Mouse (Mus musculus) intestine, embryonic 15.5 days (tissue): ENCODE results near the gene Rin3. TPM values are rescaled to one million over a fixed set of nuclear protein-coding genes. Genes with fewer than 3 reads are reported as not detected.
A peak's percentile ranks its signal among the peaks of the same experiment; 100 is the strongest.

Source experiments
- ATAC-seq: fragments of 200-750 bp; cut with Nextera tagmentation; 2 replicates; pipeline ENCODE4 v1.8.0; 2017; ENCODE audit warnings: moderate TSS enrichment, moderate library complexity
- H3K27ac ChIP-seq: fragments of 300-500 bp; sonication (generic); 2 replicates; pipeline ENCODE4 v1.5.1; 2015; ENCODE audit warnings: mild to moderate bottlenecking, inconsistent platforms
- H3K27me3 ChIP-seq: fragments of 300-500 bp; sonication (generic); replicated peaks from 2 replicates; pipeline ENCODE4 v1.6.1; 2015; ENCODE audit warnings: inconsistent platforms
- H3K36me3 ChIP-seq: fragments of 300-500 bp; sonication (generic); 2 replicates; pipeline ENCODE4 v1.6.1; 2015; ENCODE audit warnings: inconsistent platforms
- H3K4me1 ChIP-seq: fragments of 300-500 bp; sonication (generic); replicated peaks from 2 replicates; pipeline ENCODE4 v1.6.1; 2015; ENCODE audit warnings: inconsistent platforms
- H3K4me2 ChIP-seq: fragments of 300-500 bp; sonication (generic); replicated peaks from 2 replicates; pipeline ENCODE4 v1.6.1; 2015; ENCODE audit warnings: mild to moderate bottlenecking, inconsistent platforms
- H3K4me3 ChIP-seq: fragments of 300-500 bp; sonication (generic); replicated peaks from 2 replicates; pipeline ENCODE4 v1.5.1; 2015; ENCODE audit warnings: inconsistent platforms
- H3K9ac ChIP-seq: fragments of 300-500 bp; sonication (generic); 2 replicates; pipeline ENCODE4 v1.6.1; 2015; ENCODE audit warnings: inconsistent platforms
- H3K9me3 ChIP-seq: fragments of 300-500 bp; sonication (generic); 2 replicates; pipeline ENCODE4 v1.6.1; 2016; ENCODE audit warnings: inconsistent platforms
- WGBS: fragments of 180-500 bp; shearing (Covaris S2); methylation state at CpG from one replicate; pipeline ENCODE4 v1.1.7; 2015; 5-methylcytosine and 5-hydroxymethylcytosine counted together
- polyA plus RNA-seq: library from polyadenylated mRNA; unstranded; fragments of >200 nt; fragmentation: Nextera tagmentation; extraction: Ambion mirVana; gene quantifications from 2 replicates; pipeline ENCODE4 v1.2.1, GENCODE M21; 2015

The Rin3 gene
- polyA plus RNA-seq, 1 experiment from 2014 or later, result 9.4 TPM

DNA sequence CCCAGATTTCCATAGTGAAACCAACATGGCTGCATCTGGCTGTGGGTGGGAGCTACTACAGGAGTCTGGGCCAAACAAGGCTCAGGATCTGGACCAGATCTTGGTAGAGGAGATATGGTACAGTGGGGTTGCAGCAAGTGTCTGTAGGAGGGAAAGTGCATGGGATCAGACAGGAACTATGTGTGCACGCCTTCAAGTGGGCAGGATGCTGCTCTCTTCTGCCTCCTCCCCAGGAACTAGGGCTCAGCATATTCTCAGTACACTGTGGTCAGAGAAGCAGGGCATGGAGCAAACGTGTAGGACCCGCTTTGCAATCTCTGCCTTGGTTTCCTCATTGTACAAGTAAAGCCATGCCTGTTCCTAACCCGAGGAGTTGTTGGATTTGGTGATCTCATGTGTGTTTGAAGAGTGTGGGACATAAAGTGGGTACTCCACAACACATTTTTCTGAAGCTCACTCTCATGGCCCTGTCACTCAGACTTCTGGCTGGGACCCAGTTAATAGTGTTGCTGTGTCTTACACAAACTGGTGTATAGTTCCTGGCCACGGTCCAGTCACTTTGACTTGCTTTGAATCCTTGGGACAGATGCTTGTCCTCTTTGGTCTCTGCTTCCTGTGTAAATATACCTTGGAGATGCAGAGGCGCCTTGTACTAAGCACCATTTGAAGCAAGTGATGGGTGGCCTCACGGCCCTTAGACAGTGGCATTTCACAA is 9.8 kb downstream of the Rin3 start:
- no peak for ATAC-seq
- H3K4me1 ChIP-seq, result peaks cover 35% of the 10 kb centered on the region
- WGBS, result 75% methylated on average over 7 of the region's 7 CpGs

DNA sequence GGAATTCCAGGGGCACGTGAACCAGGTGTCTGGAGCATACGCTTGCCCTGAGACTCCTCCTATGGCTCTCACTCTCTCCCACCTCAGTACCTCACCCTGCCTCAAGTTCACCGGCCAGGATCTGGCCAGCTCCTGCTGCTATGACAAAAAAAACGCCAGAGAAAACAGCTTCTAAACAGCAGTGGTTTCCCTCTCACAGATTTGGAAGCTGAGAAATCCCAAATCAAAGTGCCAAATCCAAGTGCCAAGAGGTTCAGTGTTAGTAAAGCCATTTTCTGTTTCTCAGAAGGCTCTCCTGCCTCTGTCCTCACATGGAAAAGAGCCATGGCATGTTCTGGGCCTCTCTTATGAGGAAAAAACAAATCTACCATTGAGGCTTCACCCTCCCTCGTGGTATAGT is 11.8 kb downstream of the Rin3 start:
- Histone ChIP-seq H3K9me3 (no peaks in the 10 kb centered on the region), H3K36me3 (no peaks in the 10 kb centered on the region), H3K9ac (no peak overlapping the region), H3K27me3 (no peaks in the 10 kb centered on the region), H3K4me2 (no peak overlapping the region), H3K4me1 (peaks cover 23% of the 10 kb centered on the region), H3K4me3 (no peak overlapping the region), H3K27ac (no peak overlapping the region)
- no peak for ATAC-seq
- 73% methylated on average over 5 of the region's 5 CpGs for WGBS

More for the DNA sequence above, 9.8 kb downstream of the Rin3 start:
- no peak overlapping the region for H3K27ac ChIP-seq
- no peaks in the 10 kb centered on the region for H3K9me3 ChIP-seq
- no peak overlapping the region for H3K9ac ChIP-seq
- H3K4me3 ChIP-seq, result no peak overlapping the region
- no peak overlapping the region for H3K4me2 ChIP-seq
- H3K36me3 ChIP-seq, result no peaks in the 10 kb centered on the region
- H3K27me3 ChIP-seq, result no peaks in the 10 kb centered on the region

DNA sequence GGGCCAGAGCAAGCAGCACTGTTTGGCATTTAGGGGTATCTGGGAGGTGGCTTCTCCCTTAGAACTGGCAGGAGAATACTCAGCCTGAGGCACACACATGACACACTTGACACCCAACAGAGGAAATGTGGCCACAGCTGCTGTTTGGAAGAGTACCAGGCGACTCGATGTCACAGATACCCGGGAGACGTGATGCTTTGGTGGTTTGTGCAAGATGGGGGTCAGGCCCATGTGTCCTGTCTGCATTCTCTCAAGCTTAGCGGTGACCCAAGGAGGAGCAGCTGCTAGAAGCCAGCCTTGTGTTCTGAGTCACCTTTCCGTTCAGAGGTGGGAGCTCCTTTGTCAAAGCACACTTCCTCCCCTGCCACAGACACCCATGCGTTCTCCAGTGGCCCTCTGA is 12.4 kb downstream of the Rin3 start:
- ATAC-seq, result no peak
- no peak overlapping the region for H3K4me2 ChIP-seq
- WGBS, result 60% methylated on average over 7 of the region's 7 CpGs
- H3K27me3 ChIP-seq, result no peaks in the 10 kb centered on the region
- no peaks in the 10 kb centered on the region for H3K36me3 ChIP-seq
- H3K4me3 ChIP-seq, result no peak overlapping the region
- no peak overlapping the region for H3K27ac ChIP-seq
- H3K4me1 ChIP-seq, result peaks cover 23% of the 10 kb centered on the region
- H3K9me3 ChIP-seq, result no peaks in the 10 kb centered on the region
- no peak overlapping the region for H3K9ac ChIP-seq

DNA sequence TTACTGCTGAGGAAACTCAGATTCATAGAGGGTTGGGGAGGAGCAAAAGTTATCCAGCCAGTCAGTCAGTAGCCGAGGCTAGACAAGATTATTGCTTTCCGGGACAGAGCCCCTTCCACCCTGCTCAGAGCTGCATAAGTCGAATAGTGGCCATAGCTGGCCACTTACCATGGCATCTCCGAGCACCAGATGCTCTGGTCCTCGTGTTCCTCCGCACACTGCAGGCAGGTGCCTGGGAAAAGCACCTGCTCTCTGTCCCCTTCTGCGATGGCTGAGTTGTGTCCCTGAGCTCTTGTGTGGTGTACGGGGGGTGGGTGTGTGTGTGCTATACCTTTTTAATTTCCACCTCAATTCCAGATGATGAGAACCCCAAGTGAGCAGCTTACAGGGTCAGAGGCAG is 12.8 kb downstream of the Rin3 start:
- ATAC-seq, result no peak
- H3K4me2 ChIP-seq, result no peak overlapping the region
- no peaks in the 10 kb centered on the region for H3K9me3 ChIP-seq
- no peaks in the 10 kb centered on the region for H3K27me3 ChIP-seq
- H3K9ac ChIP-seq, result no peak overlapping the region
- 81% methylated on average over 8 of the region's 8 CpGs for WGBS
- H3K4me3 ChIP-seq, result no peak overlapping the region
- H3K36me3 ChIP-seq, result no peaks in the 10 kb centered on the region
- H3K4me1 ChIP-seq, result peaks cover 23% of the 10 kb centered on the region
- H3K27ac ChIP-seq, result no peak overlapping the region

DNA sequence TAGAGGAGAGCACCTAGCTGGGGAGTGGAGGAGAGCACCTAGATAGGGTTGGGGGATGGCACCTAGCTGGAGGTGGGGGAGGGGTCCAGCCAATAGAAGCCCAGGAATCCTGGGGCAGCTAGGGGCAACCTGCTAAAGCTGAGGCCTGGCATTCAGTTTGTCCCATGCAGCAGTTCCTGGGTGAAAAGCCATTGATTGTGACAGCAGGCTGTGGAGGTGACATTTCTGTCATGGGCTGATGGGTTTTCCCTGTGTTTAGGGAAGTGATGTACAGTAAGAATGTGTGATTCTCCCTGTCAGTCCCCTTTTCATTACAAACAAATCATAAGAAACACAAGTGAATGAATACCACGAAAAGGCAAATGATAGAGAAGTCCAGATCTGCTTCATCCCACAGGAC is 13.5 kb downstream of the Rin3 start:
- 86% methylated on average over 1 of the region's 1 CpGs for WGBS
- no peak overlapping the region for H3K27ac ChIP-seq
- H3K9ac ChIP-seq, result no peak overlapping the region
- no peaks in the 10 kb centered on the region for H3K36me3 ChIP-seq
- no peak overlapping the region for H3K4me2 ChIP-seq
- no peak overlapping the region for H3K4me3 ChIP-seq
- H3K9me3 ChIP-seq, result no peaks in the 10 kb centered on the region
- no peaks in the 10 kb centered on the region for H3K27me3 ChIP-seq
- H3K4me1 ChIP-seq, result peaks cover 24% of the 10 kb centered on the region
- ATAC-seq, result no peak

DNA sequence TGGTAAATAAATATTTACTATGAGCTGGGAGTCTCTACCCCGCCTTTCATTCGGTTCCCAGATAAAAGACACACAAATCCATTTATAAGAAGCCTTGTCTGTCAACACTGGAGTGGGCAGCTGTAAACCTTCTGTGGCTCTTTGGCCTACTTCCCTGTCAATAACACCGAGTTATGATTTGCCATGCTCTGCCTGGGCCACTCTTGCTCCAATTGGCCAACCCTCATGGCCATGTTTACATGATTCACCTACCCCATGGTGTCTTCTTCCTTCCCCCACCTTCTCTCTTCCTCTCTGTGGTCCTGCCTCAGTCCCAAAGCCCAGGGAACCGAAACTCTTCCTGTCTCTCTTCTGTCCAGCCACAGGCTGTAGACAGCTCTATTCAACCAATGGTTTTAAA is 14.1 kb downstream of the Rin3 start:
- peaks cover 24% of the 10 kb centered on the region for H3K4me1 ChIP-seq
- no peaks in the 10 kb centered on the region for H3K27me3 ChIP-seq
- no peak overlapping the region for H3K9ac ChIP-seq
- no peak for ATAC-seq
- no peaks in the 10 kb centered on the region for H3K36me3 ChIP-seq
- no peak overlapping the region for H3K4me3 ChIP-seq
- no peaks in the 10 kb centered on the region for H3K9me3 ChIP-seq
- 69% methylated on average over 4 of the region's 4 CpGs for WGBS
- no peak overlapping the region for H3K27ac ChIP-seq
- H3K4me2 ChIP-seq, result no peak overlapping the region

DNA sequence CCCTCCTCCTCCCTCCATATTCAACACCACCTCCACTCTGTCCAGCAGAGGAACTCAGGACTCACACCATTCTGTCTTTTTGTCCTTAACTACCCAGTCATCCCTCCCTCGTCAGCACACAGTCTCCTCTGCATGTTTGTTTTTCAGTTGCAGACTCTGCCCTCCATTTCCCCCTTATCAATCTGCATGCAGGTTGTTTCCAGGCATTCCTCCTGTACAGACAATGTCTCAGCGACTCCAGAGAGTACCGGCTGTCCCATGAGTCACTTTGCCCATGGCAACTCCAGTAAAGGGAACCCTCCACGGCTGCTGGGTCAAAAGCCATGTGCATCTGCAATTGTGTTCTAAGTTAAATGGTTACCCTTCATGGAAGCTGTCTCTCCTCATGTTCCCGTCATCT is 16.4 kb downstream of the Rin3 start:
- Histone ChIP-seq H3K4me3 (no peak overlapping the region), H3K9me3 (no peaks in the 10 kb centered on the region), H3K36me3 (no peaks in the 10 kb centered on the region), H3K27me3 (no peaks in the 10 kb centered on the region), H3K4me1 (peaks cover 32% of the 10 kb centered on the region), H3K27ac (no peak overlapping the region), H3K9ac (no peak overlapping the region), H3K4me2 (no peak overlapping the region)
- ATAC-seq, result peak; percentile 31; the same call in 1 of the 2 replicates
- 48% methylated on average over 5 of the region's 5 CpGs for WGBS

DNA sequence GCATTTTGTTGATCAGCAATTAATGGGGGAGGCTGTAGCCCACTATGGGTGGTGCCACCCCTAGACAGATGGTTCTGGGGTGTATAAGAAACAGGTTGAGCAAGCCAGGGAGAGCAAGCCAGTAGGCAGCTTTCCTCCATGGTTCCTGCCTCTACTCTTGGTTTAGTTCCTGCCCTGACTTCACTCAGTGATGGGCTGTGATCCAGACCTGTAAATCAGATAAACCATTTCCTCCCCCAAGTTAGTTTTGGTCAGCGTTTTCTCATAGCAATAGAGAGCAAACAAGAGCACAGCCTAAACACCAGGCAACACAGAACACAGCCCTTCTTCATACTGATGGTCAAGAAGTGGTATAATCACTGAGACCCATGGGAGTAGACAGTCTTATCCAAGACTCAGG is 18.7 kb downstream of the Rin3 start:
- H3K36me3 ChIP-seq, result no peaks in the 10 kb centered on the region
- H3K4me3 ChIP-seq, result no peak overlapping the region
- peaks cover 47% of the 10 kb centered on the region for H3K4me1 ChIP-seq
- no peak overlapping the region for H3K9ac ChIP-seq
- no peak overlapping the region for H3K27ac ChIP-seq
- no peaks in the 10 kb centered on the region for H3K27me3 ChIP-seq
- no peaks in the 10 kb centered on the region for H3K9me3 ChIP-seq
- 68% methylated on average over 1 of the region's 1 CpGs for WGBS
- ATAC-seq, result no peak
- H3K4me2 ChIP-seq, result no peak overlapping the region

DNA sequence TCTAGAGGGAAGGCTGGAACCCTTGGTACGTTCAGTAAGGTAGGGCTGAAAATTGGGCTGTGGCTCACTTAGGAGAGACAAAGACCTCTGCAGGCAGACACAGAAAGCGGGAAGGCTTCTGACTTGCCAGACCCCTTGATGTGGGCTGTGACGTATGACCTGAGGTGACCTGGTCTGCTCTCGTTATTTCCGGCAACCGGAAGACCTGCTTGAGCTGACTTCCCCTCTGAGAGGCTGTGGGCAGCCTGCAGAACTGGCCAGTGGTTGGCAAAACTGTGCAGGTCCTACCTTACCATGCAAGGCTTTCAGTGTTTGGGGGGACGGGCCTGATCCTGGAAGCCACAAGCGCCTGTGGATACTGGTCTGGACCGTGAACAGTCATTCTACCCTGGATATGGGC is 19.5 kb downstream of the Rin3 start:
- Histone ChIP-seq H3K9ac (no peak overlapping the region), H3K27me3 (no peaks in the 10 kb centered on the region), H3K27ac (peak overlapping the region; percentile 42), H3K4me2 (no peak overlapping the region), H3K4me3 (no peak overlapping the region), H3K9me3 (no peaks in the 10 kb centered on the region), H3K4me1 (peaks cover 51% of the 10 kb centered on the region), H3K36me3 (no peaks in the 10 kb centered on the region)
- WGBS, result 80% methylated on average over 9 of the region's 9 CpGs
- no peak for ATAC-seq

DNA sequence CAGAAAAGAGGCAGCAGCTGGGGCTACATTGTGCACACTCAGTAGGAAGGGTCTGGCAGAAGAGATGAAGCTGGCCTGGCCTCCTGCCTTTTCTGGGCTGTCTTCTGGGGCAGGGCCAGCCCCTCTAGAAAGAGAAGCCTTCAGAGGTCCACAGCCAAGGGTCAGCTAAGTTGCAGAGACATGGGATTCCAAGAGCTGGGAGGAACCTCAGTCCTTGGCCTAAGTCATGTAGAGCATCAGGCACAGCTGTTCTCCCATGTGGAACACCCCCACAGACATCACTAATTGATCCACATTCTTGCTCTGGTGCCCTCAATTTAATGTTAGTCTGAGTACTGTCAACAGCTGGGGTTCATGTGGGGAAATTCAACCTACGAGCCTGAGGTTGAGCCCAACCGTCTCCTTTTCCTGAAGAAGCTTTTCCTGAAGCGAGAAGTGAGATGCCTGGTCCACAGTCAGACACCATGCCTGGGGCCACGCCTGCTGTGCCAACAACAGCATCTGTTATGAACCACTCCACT is 20.0 kb downstream of the Rin3 start:
- peak; percentile 22; the same call in 1 of the 2 replicates for ATAC-seq
- peak overlapping the region; percentile 42 for H3K27ac ChIP-seq

DNA sequence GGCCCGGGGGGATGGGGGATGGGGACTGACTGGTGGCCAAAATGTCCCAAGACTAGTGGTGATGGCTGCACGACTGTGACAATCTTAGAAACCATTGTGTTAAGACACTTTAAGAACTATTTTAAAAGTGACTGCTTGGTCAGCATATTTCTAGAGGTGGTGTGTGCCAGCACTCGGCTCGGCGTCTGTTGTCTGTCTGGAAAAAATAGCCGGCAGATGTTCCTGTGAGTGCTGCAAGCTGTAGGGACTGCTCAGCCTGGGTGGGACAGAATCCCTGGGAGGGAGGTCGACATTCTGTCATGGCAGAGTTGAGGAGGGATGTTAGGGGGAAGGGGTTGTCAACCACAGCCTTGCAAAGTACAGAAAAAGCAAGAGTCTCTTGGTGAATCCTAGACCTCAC is 21.0 kb downstream of the Rin3 start:
- Histone ChIP-seq H3K4me3 (no peak overlapping the region), H3K36me3 (no peaks in the 10 kb centered on the region), H3K4me1 (peaks cover 63% of the 10 kb centered on the region), H3K9me3 (no peaks in the 10 kb centered on the region), H3K27ac (peak overlapping the region; percentile 42; the same call in 1 of the 2 replicates), H3K4me2 (no peak overlapping the region), H3K27me3 (no peaks in the 10 kb centered on the region), H3K9ac (no peak overlapping the region)
- no peak for ATAC-seq
- WGBS, result 32% methylated on average over 7 of the region's 7 CpGs

More for the DNA sequence above, 20.0 kb downstream of the Rin3 start:
- H3K4me3 ChIP-seq, result no peak overlapping the region
- no peak overlapping the region for H3K4me2 ChIP-seq
- H3K27me3 ChIP-seq, result no peaks in the 10 kb centered on the region
- WGBS, result 60% methylated on average over 4 of the region's 4 CpGs
- H3K36me3 ChIP-seq, result no peaks in the 10 kb centered on the region
- H3K9me3 ChIP-seq, result no peaks in the 10 kb centered on the region
- H3K9ac ChIP-seq, result no peak overlapping the region
- H3K4me1 ChIP-seq, result peaks cover 54% of the 10 kb centered on the region

DNA sequence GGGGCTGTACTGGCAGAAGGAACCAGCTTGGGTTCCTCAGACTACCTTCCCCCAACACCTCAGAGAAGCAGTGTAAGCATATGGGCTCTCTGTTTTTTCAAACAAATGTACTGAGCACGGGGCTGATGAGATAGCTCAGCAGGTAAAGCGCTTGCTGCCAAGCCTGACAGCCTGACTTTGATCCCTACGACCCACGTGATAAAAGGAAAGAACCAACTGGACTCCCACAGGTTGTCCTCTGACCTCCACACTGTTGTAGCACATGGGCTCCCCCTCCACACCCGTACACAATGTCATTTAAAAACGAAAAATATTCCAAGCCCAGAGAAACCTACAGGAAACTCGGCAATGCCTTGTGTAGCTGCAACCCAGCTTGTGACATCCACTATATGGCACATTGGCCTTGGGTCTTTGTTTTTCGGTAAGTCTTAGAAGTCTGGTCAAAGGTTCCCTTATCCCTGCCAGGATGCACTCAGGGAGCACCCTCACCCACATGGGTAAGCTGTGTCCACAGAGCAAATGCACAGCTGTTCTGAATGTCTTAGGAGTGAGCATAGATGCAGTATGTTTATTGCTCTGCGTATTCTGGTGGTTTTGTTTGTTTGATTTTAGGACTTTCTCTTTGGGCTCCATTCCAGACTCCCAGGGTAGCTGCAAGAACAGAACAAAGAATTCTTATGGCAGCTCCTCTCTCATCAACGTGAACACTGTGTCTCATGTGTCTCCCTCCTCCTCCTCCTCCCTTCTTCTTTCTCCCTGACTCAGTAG is 22.4 kb downstream of the Rin3 start:
- H3K36me3 ChIP-seq, result no peaks in the 10 kb centered on the region
- H3K27me3 ChIP-seq, result no peaks in the 10 kb centered on the region
- H3K27ac ChIP-seq, result 0 out of 2 replicates have a peak overlapping the region, but pooled peaks have one; percentile 32
- peak overlapping the region; percentile 9; the same call in 1 of the 2 replicates for H3K4me2 ChIP-seq
- peaks cover 64% of the 10 kb centered on the region for H3K4me1 ChIP-seq
- H3K4me3 ChIP-seq, result no peak overlapping the region
- 49% methylated on average over 10 of the region's 10 CpGs for WGBS
- no peaks in the 10 kb centered on the region for H3K9me3 ChIP-seq
- no peak overlapping the region for H3K9ac ChIP-seq
- peak; percentile 41; the same call in 1 of the 2 replicates for ATAC-seq
